Mouse (Mus musculus): ENCODE measurements at regions not wholly inside any gene's neighbourhood (a gene's known extent, or its start where the extent isn't known, plus 50 kb on each side); places are given as distances from the start of the nearest gene placed in this dataset.
A peak's percentile ranks its signal among the peaks of the same experiment; 100 is the strongest.

GRCm38 (mm10) chr8:25366181-25366580 is 542.0 kb upstream of the Adam5 start:
- no peaks in the 10 kb centered on the region; the same call in 1 of the 2 replicates for H3K4me1 ChIP-seq (ENCODE audit: control insufficient read depth, insufficient read depth, low read length)
- no peak for TF ChIP-seq POLR2A (IDR thresholded peaks at IDR 0.05; ENCODE audit: borderline replicate concordance, control insufficient read depth, low read depth, low read length)
- no peak for TF ChIP-seq CTCF (IDR thresholded peaks at IDR 0.05; ENCODE audit: control insufficient read depth, insufficient read depth, low read length)
- H3K4me3 ChIP-seq (replicated peaks; ENCODE audit: control insufficient read depth, low read depth, low read length): no peak overlapping the region
- H3K27ac ChIP-seq (ENCODE audit: control insufficient read depth, insufficient read depth, low read depth, low read length, poor library complexity): no peak overlapping the region
- WGBS: 70% methylated on average over 3 of the region's 3 CpGs

- 6% methylated on average over 9 of the region's 9 CpGs for WGBS
- H3K27ac ChIP-seq (ENCODE audit: control insufficient read depth, insufficient read depth, low read depth, low read length, poor library complexity): no peak overlapping the region
- H3K4me3 ChIP-seq (replicated peaks; ENCODE audit: control insufficient read depth, low read depth, low read length): no peak overlapping the region
- TF ChIP-seq POLR2A (IDR thresholded peaks at IDR 0.05; ENCODE audit: borderline replicate concordance, control insufficient read depth, low read depth, low read length) (no peak), CTCF (IDR thresholded peaks at IDR 0.05; ENCODE audit: control insufficient read depth, insufficient read depth, low read length) (no peak)
- no peaks in the 10 kb centered on the region for H3K4me1 ChIP-seq (ENCODE audit: control insufficient read depth, insufficient read depth, low read length)
Observed at GRCm38 (mm10) chr8:25362656-25363055, 538.5 kb upstream of the Adam5 start.

GRCm38 (mm10) chr8:25362146-25362545 is 538.0 kb upstream of the Adam5 start:
- Histone ChIP-seq H3K4me1 (ENCODE audit: control insufficient read depth, insufficient read depth, low read length) (no peaks in the 10 kb centered on the region), H3K4me3 (replicated peaks; ENCODE audit: control insufficient read depth, low read depth, low read length) (no peak overlapping the region), H3K27ac (ENCODE audit: control insufficient read depth, insufficient read depth, low read depth, low read length, poor library complexity) (no peak overlapping the region)
- TF ChIP-seq POLR2A (IDR thresholded peaks at IDR 0.05; ENCODE audit: borderline replicate concordance, control insufficient read depth, low read depth, low read length) (no peak), CTCF (IDR thresholded peaks at IDR 0.05; ENCODE audit: control insufficient read depth, insufficient read depth, low read length) (no peak)
- 71% methylated on average over 4 of the region's 4 CpGs for WGBS

GRCm38 (mm10) chr8:25361420-25361819 is 537.3 kb upstream of the Adam5 start:
- WGBS: 85% methylated on average over 5 of the region's 5 CpGs
- H3K4me1 ChIP-seq (ENCODE audit: control insufficient read depth, insufficient read depth, low read length): no peaks in the 10 kb centered on the region
- TF ChIP-seq POLR2A (IDR thresholded peaks at IDR 0.05; ENCODE audit: borderline replicate concordance, control insufficient read depth, low read depth, low read length) (no peak), CTCF (IDR thresholded peaks at IDR 0.05; ENCODE audit: control insufficient read depth, insufficient read depth, low read length) (peak; percentile 23; the same call in 1 of the 2 replicates)
- no peak overlapping the region for H3K27ac ChIP-seq (ENCODE audit: control insufficient read depth, insufficient read depth, low read depth, low read length, poor library complexity)
- H3K4me3 ChIP-seq (replicated peaks; ENCODE audit: control insufficient read depth, low read depth, low read length): no peak overlapping the region

- Histone ChIP-seq H3K4me3 (replicated peaks; ENCODE audit: control insufficient read depth, low read depth, low read length) (no peak overlapping the region), H3K4me1 (ENCODE audit: control insufficient read depth, insufficient read depth, low read length) (no peaks in the 10 kb centered on the region), H3K27ac (ENCODE audit: control insufficient read depth, insufficient read depth, low read depth, low read length, poor library complexity) (no peak overlapping the region)
- TF ChIP-seq CTCF (IDR thresholded peaks at IDR 0.05; ENCODE audit: control insufficient read depth, insufficient read depth, low read length): no peak
- no peak for TF ChIP-seq POLR2A (IDR thresholded peaks at IDR 0.05; ENCODE audit: borderline replicate concordance, control insufficient read depth, low read depth, low read length)
- WGBS: 86% methylated on average over 12 of the region's 12 CpGs
Observed at GRCm38 (mm10) chr8:25358539-25359165, 534.5 kb upstream of the Adam5 start.

- Histone ChIP-seq H3K27ac (ENCODE audit: control insufficient read depth, insufficient read depth, low read depth, low read length, poor library complexity) (no peak overlapping the region), H3K4me1 (ENCODE audit: control insufficient read depth, insufficient read depth, low read length) (no peaks in the 10 kb centered on the region), H3K4me3 (replicated peaks; ENCODE audit: control insufficient read depth, low read depth, low read length) (no peak overlapping the region)
- no peak for TF ChIP-seq CTCF (IDR thresholded peaks at IDR 0.05; ENCODE audit: control insufficient read depth, insufficient read depth, low read length)
- no peak for TF ChIP-seq POLR2A (IDR thresholded peaks at IDR 0.05; ENCODE audit: borderline replicate concordance, control insufficient read depth, low read depth, low read length)
- WGBS: 5% methylated on average over 27 of the region's 27 CpGs
Observed at GRCm38 (mm10) chr8:25353822-25354770, 529.9 kb upstream of the Adam5 start.

- Histone ChIP-seq H3K4me1 (ENCODE audit: control insufficient read depth, insufficient read depth, low read length) (no peaks in the 10 kb centered on the region), H3K4me3 (replicated peaks; ENCODE audit: control insufficient read depth, low read depth, low read length) (no peak overlapping the region), H3K27ac (ENCODE audit: control insufficient read depth, insufficient read depth, low read depth, low read length, poor library complexity) (no peak overlapping the region)
- TF ChIP-seq CTCF (IDR thresholded peaks at IDR 0.05; ENCODE audit: control insufficient read depth, insufficient read depth, low read length) (no peak), POLR2A (IDR thresholded peaks at IDR 0.05; ENCODE audit: borderline replicate concordance, control insufficient read depth, low read depth, low read length) (no peak)
- 63% methylated on average over 7 of the region's 7 CpGs for WGBS
Observed at GRCm38 (mm10) chr8:25353405-25353804, 529.2 kb upstream of the Adam5 start.

GRCm38 (mm10) chr8:25348003-25348683 is 524.0 kb upstream of the Adam5 start:
- H3K4me3 ChIP-seq (replicated peaks; ENCODE audit: control insufficient read depth, low read depth, low read length): no peak overlapping the region
- no peaks in the 10 kb centered on the region for H3K4me1 ChIP-seq (ENCODE audit: control insufficient read depth, insufficient read depth, low read length)
- no peak overlapping the region for H3K27ac ChIP-seq (ENCODE audit: control insufficient read depth, insufficient read depth, low read depth, low read length, poor library complexity)
- WGBS: 85% methylated on average over 10 of the region's 10 CpGs
- TF ChIP-seq CTCF (IDR thresholded peaks at IDR 0.05; ENCODE audit: control insufficient read depth, insufficient read depth, low read length) (no peak), POLR2A (IDR thresholded peaks at IDR 0.05; ENCODE audit: borderline replicate concordance, control insufficient read depth, low read depth, low read length) (no peak)
